Mouse (Mus musculus): ENCODE data around the gene Tac4.

The Tac4 gene

GRCm38 (mm10) chr11:95261178-95261751 lies at the start of gene Tac4:
Gene Tac4, plus strand, starts transcription at chr11:95261529.
- peak in 1 of 2 experiments; percentile 41 for DNase-seq

GRCm38 (mm10) chr11:95213607-95214006 lies 47.7 kb upstream of the Tac4 start:
- DNase-seq, result no peak

DNA sequence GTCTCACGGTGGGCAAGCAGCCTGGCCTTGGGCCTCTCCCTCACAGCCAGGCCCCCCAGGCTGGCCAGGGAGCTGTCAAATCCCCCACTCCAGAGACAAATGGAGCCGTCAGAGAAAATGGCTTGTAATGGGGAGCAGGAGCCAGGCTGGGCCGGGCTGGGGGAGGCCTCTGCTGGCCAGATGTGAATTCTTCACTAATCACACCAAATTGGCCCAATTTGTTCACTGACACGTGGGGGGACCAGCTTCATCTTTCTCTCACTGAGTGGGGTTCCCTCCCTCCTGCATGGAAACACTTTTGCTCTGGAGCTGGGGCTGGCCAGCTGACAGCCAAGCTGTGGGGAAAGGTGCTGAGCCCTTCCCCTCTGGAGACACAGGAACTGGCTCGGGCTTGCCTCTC lies 47.0 kb upstream of the Tac4 start:
- DNase-seq, result no peak

DNA sequence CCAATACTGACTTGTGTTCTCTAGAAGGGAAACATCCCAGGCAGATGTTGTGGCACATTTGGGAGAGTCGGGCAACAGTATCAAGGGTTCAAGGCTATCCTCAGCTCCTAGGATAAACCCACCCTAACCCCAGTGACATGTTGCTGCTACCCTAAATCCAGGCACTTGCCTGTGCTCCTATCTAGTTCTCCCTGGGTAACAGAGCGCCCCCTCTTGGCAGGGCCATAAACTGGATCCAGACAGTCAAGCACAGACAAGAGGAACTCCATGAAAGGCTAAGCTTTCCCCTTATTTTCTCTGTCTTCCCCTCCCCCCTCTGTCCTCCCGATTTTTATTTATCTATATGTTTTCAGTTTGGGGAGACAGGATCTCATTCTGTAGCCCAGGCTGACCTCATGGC lies 45.1 kb upstream of the Tac4 start:
- DNase-seq, result no peak

DNA sequence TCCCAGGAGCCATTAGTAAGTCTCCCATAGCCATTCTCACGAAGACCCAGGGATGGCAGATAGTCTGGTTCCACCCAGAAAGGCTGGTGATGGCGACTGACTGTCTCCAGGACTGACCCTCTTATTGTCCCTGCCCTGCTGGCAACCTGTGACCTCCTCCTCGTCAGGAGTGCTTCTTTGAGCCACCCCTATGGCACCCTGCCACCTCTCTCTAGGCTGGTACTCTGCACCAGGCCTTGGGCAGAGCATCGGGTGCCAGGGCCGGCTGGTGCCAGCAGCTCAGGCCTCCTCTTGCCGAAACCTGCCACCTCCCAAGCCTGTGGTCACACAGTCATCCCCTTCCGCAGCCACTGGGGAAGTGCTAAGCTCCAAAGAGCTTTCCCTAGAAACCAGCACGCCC lies 42.2 kb upstream of the Tac4 start:
- no peak for DNase-seq

- peak; percentile 52 to 77 for DNase-seq
Observed at GRCm38 (mm10) chr11:95223473-95223872, 37.9 kb upstream of the Tac4 start.

- DNase-seq, result peak; percentile 58 to 77
Observed at GRCm38 (mm10) chr11:95224124-95224893, 37.0 kb upstream of the Tac4 start.

GRCm38 (mm10) chr11:95225448-95225847 lies 35.9 kb upstream of the Tac4 start:
- peak; percentile 29 to 82 for DNase-seq

GRCm38 (mm10) chr11:95227467-95227866 lies 33.9 kb upstream of the Tac4 start:
- DNase-seq, result peak in 1 of 2 experiments; percentile 51

DNA sequence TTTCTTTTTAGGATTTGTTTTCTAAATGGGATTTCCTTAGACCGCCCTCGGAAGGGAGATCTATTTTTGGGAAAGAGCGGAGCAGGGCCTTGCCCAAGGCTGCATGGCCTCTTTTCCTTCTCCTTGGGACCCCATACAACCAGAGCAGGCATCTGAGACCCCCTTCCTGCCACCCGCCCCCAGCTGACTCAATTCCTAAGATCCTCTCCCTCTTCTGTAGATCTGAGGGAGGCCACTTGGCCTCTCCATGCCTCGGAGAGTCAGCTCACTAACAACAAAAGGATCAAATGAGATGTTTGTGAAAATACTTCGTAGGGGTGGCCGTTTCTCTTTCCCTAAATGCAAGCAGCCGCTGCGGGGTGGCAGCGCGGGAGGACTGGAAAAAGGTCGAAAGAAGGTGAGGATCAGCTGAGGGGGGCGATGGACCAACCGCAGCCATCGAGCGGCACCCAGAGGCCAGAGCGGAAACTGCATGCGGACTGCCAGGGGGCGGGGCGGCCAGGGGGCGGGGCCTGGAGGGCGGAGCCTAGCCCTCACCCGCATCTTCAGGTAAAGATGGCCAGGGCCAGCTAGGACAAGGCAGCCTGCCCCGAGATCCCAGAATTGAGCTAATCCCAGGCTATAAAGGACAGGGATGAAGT lies 29.5 kb upstream of the Tac4 start:
- peak; percentile 69 to 82 for DNase-seq

DNA sequence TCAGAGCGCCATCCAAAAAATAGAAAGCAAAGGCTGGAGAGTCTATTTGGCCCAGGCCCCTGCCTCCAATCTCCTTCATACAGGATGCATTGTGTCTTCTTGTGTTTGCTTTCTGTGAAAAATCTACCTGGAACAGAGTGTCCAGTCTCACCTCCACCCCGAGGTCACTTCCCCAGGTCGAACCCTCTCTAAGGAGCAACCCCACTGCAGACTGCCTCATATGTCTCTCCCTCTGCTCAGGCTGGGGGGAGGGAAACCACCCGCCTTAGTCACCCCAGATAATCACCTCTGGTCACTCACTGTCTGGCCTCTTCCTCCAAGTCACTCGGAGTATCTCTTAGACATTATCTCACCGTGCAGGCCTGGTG lies 29.0 kb upstream of the Tac4 start:
- no peak for DNase-seq

- peak in 1 of 2 experiments; percentile 41 for DNase-seq
Observed at GRCm38 (mm10) chr11:95238477-95238876, 22.9 kb upstream of the Tac4 start.

GRCm38 (mm10) chr11:95242653-95243052 lies 18.7 kb upstream of the Tac4 start:
- DNase-seq, result no peak

- DNase-seq, result no peak
Observed at GRCm38 (mm10) chr11:95245456-95245855, 15.9 kb upstream of the Tac4 start.

DNA sequence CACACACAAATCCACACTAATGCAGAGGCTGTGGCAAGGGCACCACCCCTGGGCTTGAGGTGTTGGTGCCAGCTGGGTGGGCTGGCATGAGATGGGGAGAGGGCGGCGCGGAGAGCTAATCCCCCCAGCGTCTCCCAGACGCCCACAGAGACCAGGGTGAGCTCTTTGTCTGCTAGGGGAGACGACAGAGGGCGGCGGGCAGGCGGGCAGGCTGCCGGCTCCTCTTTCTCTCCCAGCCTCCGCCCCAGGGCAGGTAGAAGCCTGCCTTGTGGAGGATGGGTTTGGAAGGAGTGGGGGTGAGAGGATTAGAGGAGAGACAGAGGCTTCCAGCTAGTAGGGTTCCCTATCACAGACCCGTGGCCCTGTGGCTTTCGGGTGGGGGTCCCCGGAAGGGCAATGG lies 14.3 kb upstream of the Tac4 start:
- DNase-seq, result no peak

GRCm38 (mm10) chr11:95250110-95250509 lies 11.2 kb upstream of the Tac4 start:
- DNase-seq, result peak in 1 of 2 experiments; percentile 45

- DNase-seq, result peak; percentile 73 to 83
Observed at GRCm38 (mm10) chr11:95251295-95251694, 10.0 kb upstream of the Tac4 start.

GRCm38 (mm10) chr11:95252104-95252503 lies 9.2 kb upstream of the Tac4 start:
- no peak for DNase-seq

- no peak for DNase-seq
Observed at GRCm38 (mm10) chr11:95254165-95254564, 7.2 kb upstream of the Tac4 start.

DNA sequence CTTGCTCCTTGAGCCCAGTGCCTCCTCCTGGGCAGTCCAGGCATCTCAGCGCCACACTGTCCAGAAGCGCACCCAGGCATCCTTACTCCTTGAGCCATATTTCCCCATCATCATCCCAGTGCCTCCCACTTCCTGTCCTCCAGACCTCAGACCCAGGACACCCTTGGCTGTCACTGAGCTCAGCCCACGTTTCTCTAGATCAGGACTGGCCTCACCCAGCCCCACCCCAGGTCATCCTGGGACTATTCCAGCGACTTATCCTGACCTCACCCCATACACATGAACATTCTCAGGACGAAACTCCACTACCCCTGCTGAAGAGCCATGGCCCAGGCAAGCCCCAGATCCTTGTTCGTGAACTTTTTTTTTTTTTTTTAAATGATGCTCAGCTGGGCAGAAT lies 5.6 kb upstream of the Tac4 start:
- no peak for DNase-seq

- DNase-seq, result no peak
Observed at GRCm38 (mm10) chr11:95257930-95258329, 3.4 kb upstream of the Tac4 start.

DNA sequence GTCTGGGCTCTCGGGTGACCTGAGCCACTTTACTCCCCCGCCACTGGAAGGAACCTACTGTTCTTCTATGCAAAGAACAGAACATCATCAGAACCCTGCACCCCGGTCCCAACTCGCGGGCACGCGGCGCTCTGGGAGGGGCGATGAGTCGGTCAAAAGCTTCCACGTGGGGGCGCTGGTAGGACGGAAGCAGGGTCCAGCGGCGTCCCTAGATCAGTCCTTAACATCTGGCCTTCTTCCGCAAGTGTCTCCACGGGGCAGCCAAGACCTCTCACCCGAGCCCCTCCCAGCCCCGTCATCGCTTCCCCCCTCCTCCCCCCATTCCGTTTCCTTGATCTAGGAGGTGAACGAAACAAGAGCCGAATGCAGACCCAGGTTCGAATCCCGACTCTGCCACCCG lies 2.8 kb upstream of the Tac4 start:
- DNase-seq, result peak; percentile 88 to 90

GRCm38 (mm10) chr11:95259088-95259849 lies 2.1 kb upstream of the Tac4 start:
- peak; percentile 94 to 97 for DNase-seq

All from lung, postnatal 4 days (tissue).